Mouse (Mus musculus) retina, embryonic 14.5 days (tissue): ENCODE measurements at regions not wholly inside any gene's neighbourhood (a gene's known extent, or its start where the extent isn't known, plus 50 kb on each side); places are given as distances from the start of the nearest gene placed in this dataset.

ENCODE experiments used
- DNase-seq: peaks from one replicate; pipeline ENCODE4 v3.0.0-alpha.2; 2015; ENCODE audit warnings: low spot score

DNA sequence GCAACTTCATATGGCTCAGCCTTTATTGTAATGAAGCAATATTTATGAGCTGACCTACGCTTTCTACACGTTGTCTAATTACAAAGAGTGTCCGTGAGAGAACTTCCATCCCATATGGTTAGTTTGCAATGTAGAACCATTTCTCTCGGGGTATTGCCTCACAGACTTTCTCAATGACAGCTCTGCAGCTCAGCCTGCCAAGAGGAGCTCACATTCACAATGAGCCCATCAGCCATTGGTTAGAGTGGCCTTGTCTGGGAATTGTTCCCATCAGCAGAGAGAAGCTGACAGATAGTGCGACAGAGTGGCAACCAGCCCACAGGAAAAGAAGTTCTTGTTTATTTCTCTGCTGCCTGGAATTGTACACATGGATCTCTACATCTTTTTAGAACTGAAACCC lies 409.7 kb downstream of the Zfp704 start:
- no peak for DNase-seq

DNA sequence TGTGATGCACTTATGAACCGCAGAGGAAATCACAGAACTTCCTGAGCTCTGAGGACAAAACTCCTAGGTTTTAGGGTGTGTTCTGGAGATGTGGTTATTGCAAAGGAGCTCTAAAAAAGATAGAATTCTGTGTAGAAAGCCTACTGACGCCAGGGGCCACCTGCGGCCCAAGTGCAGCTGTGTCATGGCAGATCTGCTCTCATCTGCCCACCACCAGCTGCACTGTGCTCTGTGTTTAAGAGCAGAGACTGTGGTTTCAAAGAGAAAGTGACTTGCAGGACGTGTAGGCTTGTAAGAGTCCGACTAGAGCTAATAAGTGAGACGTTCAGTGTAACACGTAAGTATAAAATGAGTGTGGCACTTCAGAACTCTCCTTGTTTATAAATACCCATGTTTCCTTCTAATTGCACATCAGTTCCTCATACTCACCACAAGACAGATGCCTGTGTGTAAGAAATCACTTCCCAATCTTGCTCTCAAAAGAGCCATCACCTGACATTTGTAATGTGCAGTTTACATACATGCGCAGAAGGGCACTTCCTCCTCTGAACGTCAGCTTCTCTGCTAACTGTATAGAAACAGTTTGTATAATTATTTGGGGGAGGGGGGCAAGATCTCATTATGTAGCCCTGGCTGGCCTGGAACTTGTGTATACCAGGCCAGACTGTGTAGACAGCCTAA lies 411.1 kb downstream of the Zfp704 start:
- DNase-seq, result no peak

DNA sequence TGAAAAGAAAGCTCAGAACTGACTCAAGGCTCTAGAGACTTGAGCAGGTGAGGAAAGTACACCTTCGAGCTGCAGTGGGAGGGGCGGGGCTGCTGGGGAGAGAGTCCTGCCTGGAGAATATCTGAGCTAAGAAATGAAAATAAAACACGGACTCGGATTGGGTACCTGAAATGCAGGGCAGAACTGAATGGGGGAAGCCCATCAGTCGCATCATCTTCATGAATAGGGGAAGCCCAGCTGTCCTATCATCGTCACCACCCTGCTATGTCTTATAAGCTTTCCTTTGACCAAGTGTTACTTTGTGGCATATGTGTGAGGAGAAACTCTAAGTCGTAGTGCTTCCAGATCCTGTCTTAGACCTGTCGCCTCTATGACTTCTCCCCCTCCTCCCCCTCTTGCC lies 414.1 kb downstream of the Zfp704 start:
- DNase-seq, result no peak

DNA sequence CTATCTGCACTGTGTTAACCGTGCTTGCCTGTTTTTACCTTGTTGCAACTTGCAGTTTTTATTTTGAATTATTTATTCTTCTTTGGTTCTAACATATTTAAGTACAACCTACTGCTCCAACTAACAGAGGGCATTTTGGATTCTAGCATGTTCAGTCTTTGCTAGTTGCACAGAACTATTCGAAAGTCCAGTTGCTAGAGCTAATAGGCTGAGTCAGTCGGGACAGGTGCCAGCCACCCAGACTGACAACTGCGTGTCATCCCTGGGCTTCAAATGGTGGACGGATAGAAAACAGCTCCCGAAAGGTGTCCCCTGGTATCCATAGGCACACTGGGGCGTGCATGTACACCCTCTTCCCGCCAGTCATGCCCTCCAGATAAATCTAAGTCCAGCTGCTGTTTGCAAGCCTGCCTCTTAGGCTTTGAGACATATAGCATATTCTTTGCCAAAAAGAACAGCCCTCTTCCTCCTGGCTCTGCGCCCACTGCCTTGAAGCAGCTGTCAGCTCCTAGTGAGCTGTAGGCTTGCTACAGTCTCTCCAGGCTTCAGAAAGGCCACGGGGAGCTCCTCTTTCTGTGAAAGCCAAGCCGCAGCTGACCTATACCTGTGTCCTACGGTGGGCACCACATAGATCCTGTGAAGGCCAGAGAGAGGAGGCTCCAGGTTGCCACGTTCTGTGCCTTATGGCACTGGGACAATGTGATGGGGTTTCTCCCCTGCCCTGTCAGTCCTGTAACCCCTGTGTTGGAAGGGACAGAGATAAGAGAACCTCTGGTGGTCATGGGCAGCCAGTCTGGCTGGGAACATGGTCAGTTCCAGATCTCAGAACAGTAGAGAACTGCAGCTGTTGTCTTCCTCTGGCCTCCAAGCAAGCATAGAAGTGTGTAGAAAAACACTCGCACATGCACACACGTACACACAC lies 420.3 kb downstream of the Zfp704 start:
- DNase-seq, result no peak

DNA sequence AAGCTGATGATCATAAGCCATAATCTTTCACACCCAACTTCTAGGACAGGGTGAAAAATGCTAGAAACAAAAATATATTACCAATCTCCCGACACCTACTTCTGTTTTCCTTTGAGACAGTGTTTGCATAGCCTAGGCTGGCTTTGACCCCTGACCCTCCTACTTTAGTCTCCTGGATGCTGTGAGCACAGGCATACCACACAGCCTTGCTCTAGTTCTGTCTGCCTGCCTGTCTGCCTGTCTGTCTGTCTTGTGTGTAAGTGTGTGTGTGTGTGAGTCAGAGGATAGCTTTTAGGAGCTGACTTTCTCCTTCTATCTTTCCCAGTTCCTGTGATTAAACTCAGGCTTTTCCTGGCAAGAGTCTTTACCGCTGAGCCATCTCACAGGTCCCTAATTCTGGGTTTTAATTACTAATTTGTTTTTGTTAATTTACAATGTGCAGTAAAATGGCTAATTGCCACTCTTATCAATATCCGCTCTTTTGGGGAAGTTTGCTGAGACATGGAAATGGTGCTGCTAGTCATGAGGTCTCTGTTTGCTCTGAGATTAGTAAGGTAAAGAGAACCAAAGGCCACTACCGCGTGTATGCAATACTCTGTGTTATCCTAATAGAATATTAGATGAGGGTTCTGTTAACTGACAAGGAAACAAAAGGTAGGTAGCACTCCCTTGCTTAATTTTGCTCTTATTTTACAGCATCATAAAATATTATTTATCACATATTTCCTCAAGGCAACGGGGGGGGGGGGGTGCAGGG lies 423.3 kb downstream of the Zfp704 start:
- DNase-seq, result no peak

DNA sequence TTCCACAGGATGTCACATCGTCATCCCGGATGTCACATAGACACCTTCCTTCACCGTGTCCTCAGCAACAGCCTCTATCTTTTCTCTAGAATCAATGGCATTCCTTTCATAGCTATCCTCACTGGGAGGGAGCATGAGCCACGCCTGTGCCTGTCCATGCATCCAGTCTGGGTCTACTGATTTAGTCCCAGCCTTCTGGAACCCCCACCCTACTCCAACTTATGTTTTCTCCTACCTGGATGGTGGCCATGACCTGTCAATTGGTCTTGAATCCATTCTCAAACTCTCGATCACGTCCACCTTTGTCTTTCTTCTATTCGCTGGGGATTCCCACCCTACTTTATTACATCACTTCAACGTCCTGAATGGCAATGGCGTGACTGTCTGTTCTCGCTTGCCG lies 428.3 kb downstream of the Zfp704 start:
- no peak for DNase-seq

DNA sequence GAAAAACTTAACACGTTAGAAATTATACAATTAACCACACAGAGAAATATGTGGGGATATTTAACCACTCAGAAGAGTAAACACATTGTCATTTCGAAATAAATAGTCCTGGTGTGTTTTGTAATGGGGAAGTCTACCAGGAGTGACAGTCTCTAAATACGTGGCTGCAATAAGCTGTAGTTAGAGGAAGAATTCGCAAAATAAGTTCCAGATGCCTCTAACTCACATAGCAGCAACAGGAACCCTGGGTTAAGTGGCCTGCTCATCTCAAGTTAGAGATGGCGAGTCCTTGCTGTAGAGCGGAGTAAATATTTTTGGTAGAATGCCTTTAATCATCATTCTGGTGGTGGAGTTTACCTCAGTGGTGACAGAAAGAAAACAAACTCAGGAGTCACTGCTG lies 430.2 kb downstream of the Zfp704 start:
- DNase-seq, result no peak

DNA sequence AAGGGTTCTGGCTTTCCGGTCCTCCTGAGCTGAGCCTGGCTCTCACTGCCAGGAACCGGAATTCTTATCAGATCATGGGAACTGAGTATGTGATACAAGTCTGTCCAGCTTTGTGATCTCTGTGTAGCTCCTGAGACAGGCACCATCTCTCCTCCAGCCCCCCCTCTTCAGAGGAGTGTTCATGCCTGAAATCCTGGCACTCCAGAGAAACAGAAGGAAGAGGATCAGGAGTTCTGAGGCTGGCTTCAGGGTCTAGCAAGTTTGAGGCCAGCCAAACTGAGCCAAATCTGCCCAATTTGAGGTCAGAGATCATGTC lies 435.4 kb downstream of the Zfp704 start:
- DNase-seq, result peak; percentile 11

DNA sequence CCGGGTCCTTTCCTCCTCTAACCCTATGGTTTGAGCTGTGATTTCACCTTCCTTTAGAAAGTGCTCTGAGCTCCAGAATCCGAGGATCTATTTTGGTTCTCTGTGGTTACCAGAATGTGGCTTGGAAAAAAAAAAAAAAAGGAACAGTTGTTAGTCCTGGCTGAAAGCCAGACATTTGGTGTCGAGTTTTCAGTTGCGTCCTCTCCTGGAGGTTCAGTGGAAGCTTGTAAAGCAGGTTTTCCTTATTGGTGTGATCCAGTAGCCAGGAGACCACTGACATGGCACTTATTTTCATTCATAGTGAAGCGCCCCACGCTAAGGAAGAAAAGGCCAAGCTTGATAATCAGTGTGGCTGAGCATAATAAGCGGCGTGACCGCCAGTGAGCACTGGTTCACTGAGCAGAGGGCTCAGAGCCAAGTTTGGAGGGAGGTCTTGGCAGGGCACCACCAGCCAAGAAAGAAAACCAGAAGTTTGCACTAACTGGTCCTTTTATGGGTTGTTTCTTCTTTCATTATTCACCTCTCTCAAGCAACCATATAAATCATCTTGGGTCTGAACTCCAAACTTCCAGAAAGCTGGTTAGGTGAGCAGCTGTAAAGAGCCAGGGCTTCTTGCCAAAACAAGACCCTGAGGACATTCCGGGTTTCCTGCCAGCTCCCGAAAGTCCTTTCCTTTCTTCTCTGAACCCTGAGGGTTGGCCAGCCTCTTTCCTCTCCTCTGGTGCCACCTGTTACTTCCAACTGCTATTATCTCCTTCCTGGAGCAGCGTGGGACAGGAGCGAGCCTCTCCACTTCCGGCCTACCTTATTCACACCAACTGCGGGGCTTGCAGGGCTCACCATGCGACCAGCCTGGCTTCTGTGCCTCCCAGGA lies 436.0 kb downstream of the Zfp704 start:
- DNase-seq, result peak; percentile 32

DNA sequence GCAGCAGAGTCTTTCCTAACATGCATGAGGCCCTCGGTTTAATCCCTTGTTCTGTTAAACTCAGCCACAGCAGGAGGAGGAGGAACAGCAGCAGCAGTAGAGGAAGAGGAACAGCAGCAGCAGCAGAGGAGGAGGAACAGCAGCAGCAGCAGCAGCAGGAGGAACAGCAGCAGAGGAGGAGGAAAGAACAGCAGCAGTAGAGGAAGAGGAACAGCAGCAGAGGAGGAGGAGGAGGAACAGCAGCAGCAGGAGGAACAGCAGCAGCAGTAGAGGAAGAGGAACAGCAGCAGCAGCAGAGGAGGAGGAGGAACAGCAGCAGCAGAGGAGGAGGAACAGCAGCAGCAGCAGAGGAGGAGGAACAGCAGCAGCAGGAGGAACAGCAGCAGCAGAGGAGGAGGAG lies 437.9 kb downstream of the Zfp704 start:
- DNase-seq, result no peak

DNA sequence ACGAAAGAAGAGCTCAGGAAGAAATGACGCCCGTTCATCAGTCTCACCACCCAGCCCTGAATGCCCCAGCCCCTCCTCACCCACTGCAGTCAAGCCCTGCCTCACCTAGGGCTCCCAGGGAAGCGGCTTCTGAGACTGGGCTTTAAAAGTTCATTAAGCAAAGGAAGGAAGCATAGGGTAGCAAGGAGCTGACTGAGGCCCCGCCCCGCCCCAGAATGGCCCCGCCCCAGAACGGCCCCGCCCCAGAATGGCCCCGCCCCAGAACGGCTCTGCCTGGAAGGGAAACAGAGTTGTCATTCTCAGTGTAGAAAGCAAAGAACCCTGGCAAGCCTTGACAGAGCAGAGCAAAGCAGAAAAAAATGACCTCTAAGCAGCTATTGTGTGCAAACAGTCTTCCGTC lies 440.9 kb downstream of the Zfp704 start:
- DNase-seq, result no peak

DNA sequence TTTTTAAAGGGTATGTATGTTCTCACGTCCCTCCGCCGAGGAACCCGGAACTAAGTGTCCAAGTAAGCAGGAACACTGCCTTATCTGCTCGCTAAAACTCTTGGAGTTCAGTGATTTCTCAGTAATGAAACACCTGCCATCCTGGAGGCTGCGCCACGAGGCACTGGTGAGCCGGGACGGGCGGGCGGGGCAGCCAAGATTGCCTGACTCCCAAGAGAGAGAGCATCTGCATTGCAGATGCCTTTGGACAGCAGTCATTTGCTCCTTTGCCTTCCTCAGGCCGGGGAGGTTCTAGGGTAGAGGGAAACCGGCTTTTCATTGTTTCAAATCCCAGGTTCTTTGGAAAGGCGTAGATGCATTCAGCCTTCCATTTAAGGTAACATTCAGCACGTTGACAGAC lies 450.8 kb downstream of the Zfp704 start:
- no peak for DNase-seq

DNA sequence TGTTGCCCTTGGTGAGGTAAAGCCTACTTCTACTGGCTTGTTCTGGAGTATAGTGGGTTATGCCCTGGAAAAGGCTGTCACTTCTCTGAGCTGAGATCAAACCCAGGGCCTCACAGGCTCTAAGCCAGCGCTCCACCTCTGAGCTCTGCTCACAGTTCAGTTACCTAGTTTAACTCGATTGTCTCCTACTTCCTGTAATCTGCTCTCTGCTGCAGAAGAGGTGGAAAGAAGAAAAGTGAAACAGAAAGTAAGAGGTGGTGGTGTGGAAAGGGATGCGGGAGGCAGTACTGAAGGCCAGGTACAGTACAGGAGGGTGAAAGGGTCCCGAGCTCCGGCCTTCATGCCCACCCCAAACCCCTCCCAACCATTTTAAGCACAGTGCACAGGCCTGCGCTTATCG lies 455.7 kb downstream of the Zfp704 start:
- DNase-seq, result no peak

DNA sequence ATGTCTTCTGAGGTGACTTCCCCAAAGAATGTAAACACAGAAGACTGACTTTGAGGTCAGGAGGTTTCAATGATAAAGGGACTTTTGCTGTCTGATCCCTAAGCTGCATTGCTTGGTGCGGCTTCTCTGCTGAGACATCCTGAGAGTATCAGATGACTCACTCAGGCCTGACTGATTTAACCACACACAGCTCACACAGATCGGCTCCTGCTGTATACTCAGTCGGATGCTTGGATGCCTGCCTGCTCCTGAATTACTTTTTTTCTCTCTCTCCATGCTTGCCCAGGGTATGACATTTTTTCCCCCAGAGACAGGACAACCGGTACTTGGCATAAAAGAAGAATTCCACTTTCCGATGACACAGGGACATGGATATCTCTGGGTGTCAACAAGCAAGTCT lies 456.2 kb downstream of the Zfp704 start:
- no peak for DNase-seq

DNA sequence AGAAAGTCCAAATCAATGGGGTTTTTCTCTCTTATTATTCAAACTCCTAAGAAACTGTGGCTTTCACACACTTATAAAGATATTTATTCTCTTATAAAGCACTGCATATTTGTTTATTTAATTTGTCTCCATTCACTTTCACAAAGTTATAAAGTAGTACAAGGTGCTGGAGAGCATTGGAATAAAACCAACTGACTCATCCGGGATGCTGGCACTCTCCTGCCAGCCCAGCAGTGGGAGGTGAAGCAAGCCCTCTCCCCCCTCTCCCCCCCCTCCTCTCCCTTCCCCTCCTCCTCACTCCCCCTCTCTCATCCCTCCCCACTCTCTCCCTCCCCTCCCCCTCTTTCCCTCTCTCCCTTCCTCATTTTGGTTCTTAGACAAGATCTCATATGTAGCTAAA lies 457.6 kb downstream of the Zfp704 start:
- no peak for DNase-seq

DNA sequence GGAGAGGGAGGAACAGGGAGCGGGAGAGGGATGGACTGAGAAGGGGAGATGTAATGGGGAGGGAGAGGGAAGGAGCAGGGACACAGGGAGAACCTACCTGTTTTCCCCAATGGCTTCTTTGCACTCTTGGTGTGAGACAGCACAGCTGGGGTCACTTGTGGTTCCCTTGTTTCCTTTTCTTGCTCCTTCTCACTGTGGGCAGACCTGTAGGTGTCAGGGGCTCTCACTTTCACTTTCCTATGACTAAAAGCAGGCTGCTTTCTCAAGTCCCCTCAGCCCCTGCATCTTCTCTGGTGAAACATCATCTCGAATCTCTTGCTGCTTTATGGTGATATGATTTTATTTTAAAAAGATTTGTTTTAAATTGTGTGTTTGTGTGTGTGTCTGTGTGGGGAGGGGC lies 458.3 kb downstream of the Zfp704 start:
- no peak for DNase-seq

DNA sequence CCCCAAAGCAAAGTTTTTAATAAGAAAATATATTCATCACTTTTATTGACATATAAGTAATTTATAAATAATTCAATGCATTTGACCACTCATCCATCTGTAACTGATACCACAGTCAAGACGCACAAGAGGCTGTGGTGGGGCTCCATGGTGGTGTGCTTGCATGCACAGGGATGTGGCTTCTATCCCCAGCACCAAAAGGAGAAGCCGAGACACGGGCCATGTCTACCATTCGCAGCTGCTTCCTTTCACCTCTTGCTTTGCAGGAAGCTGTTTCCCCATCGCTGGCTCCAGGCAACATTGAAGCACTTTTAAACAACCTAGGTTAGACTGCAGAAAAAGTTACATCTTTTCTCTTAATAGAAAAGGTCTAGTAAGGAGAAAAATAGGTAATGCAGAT lies 461.3 kb downstream of the Zfp704 start:
- no peak for DNase-seq

DNA sequence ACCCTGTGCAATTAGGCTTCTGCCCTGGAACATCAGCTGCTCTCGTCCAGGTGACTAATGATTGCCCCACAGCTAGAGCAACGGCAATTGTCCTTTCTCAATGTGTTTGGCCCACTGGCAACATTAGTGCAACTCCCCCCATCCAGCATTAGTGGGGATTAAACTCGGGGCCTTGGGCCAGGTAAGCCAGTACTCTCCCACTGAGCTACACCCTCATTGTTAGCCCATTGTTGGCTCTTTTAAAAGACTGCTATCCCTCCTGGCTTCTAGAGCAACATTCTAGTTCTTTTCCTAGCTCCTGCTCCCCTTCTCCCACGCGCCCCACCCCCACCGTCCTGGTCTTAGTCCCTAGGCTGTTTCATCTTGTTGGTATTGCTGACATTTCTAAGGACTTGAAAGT lies 463.4 kb downstream of the Zfp704 start:
- no peak for DNase-seq

DNA sequence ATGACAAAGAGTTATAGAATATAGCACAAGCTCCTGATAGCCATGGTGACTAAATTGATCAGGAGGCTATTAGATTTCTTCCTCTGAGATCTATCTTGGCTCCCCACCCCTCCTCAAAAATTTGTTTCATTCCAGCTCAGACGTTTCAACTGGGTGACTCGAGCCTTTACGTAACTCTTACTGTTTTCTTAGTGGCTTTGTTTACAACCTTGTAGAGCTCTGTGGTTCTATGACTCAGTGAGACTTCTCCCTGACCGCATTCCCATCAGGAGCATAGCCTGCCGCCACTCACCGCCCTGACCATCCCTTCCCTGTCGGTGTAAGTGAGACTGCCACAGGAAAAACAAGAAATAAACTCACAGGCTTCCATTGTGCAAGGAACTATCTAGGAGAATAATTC lies 464.3 kb downstream of the Zfp704 start:
- no peak for DNase-seq

DNA sequence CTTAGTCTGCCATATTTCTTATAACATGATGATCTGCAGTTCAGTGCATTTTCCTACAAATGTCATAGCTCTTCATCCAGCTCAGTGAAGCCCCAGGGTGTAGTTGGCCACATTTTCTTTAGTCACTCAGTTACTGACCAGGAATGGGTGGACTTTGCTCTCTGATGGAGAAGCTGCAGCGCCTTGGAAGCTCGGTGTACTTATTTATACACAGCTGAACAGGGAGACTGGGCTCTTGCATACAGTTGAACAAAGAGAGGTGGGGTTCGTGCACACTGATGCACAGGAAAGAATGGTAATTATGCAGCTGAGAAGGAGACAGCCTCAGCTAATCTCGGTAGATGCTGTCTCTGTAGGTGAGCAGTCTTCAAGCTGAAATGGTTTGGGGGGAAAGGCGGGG lies 468.0 kb downstream of the Zfp704 start:
- DNase-seq, result no peak

DNA sequence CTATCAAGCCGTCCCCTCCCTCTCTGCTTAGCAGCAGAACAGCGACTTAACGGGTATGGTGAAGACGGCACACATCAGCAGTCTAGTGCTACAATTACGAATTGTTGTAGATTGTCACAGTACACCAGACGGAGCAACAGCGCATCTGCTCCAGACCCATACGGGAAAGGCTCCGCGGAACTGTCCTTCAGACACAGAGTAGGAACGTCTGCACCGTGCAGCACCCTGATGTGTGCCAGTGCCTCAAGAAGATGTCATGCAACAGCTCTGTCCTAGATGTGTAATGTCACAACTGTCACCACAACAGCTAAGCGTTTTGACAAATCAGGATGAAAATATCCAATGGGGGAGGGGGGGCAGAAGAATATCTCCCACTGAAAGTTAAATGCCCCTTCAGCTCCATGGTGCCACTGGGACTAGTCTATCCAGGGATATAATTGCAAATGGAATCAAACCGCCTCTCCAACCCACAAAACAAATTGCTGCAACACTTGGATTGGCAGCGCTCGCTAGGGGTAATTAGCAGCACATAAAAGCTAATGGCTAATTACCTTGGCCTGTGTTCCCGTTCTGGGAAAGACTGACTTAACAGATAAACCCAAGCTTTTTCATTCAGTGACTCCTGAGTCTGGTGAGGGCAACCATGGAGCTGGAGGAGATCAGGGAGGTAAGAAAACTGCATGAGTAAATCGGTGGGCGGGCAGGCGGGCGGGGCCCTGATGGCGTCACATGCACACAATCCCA lies 472.6 kb downstream of the Zfp704 start:
- DNase-seq, result no peak
